Mouse (Mus musculus): ENCODE measurements around the gene Zdhhc20. TPM values are rescaled to one million over a fixed set of nuclear protein-coding genes. Genes with fewer than 3 reads are reported as not detected.
A peak's percentile ranks its signal among the peaks of the same experiment; 100 is the strongest.
"Not testable (repeated sequence)": the region's sequence is repeated elsewhere in the genome, so short reads cannot be mapped to it uniquely, and the experiment has no call there.

The Zdhhc20 gene
- total RNA-seq, 1 experiment from 2014 or later: 57.4 TPM

GRCm38 (mm10) chr14:57892961-57893360, 2.9 kb upstream of the Zdhhc20 start:
- DNase-seq: no peak

GRCm38 (mm10) chr14:57889541-57890010, 500 bp downstream of the Zdhhc20 start:
- peak; percentile 18 for DNase-seq

DNA sequence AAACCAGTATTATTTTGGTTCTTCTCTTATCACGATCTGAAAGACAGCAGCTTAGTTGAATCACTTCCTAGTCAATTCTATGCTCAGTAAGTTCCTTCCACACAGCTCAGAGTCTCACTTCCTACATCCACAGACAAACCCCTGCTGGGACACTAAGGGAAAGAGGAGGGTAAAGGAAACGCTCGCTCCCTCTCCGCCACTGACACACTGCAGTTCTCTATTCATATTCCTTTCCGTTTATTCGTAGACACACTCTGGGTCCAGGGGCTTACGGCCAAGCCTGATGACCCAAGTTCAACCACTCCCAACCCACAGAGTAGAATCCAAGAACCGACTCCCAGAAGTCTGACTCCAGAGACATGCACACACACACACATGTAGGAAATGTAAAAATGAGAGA, 2.9 kb downstream of the Zdhhc20 start:
- no peak for DNase-seq

- no peak for DNase-seq
Measured at GRCm38 (mm10) chr14:57886032-57886431, 4.0 kb downstream of the Zdhhc20 start.

DNA sequence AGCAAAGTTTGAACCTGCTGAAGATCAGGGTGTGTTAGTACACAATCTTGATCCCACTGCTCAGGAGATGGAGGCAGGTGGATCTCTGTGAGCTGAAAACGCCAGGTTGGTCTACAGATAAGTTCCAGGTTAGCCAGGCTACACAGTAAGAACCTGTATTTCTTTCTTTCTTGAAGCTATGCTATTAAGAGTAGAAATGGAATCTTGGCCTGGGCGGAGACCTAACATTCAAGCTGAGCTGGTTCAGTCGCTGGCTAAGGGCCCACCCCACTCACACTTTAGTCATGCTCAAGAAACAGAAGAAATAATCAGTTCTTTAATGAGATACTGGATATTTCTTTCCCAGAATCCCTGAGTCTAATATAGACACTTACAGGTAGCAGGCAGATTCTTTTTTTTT, 6.7 kb downstream of the Zdhhc20 start:
- no peak for DNase-seq

GRCm38 (mm10) chr14:57882720-57883119, 7.4 kb downstream of the Zdhhc20 start:
- DNase-seq: no peak

- peak; percentile 75 for DNase-seq
Measured at GRCm38 (mm10) chr14:57881793-57882192, 8.3 kb downstream of the Zdhhc20 start.

GRCm38 (mm10) chr14:57881074-57881473, 9.0 kb downstream of the Zdhhc20 start:
- DNase-seq: no peak

DNA sequence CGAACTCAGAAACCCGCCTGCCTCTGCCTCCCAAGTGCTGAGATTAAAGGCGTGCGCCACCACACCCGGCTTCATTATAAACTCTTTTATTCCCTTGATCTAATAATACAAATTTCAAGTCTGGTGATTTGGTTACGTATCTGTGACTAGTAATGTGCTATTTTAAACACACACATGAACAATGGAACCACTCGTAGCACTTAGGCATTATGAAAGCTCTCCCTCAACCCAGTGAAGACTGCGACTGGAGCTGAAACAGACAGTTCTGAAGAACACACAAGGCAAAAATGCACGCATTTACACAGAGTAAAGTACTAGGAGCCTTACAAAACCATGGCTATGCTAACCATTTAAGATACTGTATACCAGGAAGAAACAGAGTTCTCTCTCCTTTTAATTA, 12.2 kb downstream of the Zdhhc20 start:
- DNase-seq: no peak

- DNase-seq: no peak
Measured at GRCm38 (mm10) chr14:57866676-57867276, 23.3 kb downstream of the Zdhhc20 start.

DNA sequence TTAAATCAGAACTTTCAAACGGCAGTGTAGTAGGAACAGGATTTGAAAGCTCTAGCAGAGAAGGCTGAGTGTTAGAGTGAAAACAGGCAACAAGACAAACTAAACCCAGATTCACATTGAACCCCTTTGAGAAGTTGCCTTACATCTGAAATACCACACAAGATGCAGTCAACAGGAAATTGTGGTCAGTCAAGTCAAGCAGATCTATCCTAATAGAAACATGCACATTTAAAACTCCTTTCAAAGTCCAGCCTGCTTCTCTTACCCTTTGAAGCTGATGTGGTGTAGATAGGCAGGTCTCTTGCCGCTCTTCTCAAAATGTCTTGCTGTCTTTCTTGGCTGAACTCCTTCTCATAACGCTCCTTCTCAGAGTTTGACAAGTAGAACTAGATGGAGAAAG, 24.8 kb downstream of the Zdhhc20 start:
- no peak for DNase-seq

GRCm38 (mm10) chr14:57863129-57863528, 26.9 kb downstream of the Zdhhc20 start:
- no peak for DNase-seq

GRCm38 (mm10) chr14:57861987-57862412, 28.1 kb downstream of the Zdhhc20 start:
- DNase-seq: no peak

GRCm38 (mm10) chr14:57859520-57859919, 30.6 kb downstream of the Zdhhc20 start:
- DNase-seq: no peak

DNA sequence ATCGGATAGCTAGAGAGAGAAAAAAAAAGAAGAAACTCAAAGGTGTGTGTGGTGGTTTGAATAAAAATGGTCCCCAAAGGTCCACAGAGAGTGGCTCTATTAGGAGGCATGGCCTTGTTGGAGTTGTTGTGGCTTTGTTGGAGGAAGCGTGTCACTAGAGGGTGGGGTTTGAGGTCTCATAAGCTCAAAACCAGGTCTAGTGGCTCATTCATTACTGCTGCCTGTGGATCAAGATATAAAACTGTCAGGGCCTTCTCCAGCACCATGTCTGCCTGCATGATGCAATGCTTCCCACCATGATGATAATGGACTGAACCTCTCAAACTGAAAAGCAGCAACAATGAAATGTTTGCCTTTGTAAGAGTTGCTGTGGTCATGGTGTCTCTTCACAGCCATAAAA, 31.5 kb downstream of the Zdhhc20 start:
- no peak for DNase-seq

DNA sequence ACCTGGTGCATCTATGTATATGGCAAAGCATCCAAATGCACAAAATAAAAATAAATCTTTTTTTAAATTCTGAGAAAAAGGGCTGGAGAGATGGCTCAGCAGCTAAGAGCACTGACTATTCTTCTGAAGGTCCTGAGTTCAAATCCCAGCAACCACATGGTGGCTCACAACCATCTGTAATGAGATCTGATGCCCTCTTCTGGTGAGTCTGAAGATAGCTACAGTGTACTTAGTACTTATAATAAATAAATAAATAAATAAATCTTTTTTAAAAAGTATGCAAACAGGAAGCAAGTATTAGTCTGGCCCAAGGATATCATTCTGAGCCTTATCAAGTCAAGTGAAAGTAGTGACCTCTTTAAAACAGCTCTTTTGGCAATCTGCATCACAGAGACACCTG, 34.0 kb downstream of the Zdhhc20 start:
- DNase-seq: not testable (repeated sequence)

- no peak for DNase-seq
Measured at GRCm38 (mm10) chr14:57852961-57853360, 37.1 kb downstream of the Zdhhc20 start.

DNA sequence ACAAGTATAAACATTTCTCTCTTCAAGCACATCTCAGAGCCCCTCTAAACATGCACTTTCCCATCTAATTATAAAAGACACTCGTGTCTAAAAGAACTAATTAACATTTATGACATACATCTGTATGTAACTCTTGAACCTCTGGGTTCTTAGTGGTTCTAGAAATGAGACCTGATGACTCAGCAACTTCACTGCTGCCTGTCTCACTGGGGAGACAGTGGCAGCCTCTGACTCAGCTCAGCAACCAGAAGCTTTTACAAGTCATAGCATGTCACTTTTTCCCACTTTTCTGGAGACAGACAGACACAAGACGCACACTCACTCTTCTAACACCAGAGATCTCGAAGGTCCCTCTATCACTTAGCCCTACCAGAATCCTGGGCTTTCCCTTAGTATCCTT, 39.7 kb downstream of the Zdhhc20 start:
- peak; percentile 6 for DNase-seq

GRCm38 (mm10) chr14:57848646-57849045, 41.4 kb downstream of the Zdhhc20 start:
- no peak for DNase-seq

DNA sequence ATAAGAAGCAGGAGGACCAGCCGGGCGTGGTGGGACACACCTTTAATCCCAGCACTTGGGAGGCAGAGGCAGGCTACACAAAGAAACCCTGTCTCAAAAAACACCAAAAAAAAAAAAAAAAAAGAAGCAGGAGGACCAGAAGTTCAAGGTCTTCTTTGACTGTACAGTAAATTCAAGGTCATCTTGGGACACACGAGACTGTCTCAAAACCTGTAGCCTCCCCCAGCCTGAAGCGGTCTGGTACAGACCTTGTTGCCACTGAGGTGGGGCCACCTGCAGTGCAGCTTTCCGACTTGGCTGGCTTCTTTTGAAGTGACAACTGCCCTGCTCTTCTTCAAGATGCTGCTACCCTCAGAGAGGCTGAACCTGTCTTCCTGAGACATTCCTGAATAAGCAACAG, 42.0 kb downstream of the Zdhhc20 start:
- DNase-seq: not testable (repeated sequence)

DNA sequence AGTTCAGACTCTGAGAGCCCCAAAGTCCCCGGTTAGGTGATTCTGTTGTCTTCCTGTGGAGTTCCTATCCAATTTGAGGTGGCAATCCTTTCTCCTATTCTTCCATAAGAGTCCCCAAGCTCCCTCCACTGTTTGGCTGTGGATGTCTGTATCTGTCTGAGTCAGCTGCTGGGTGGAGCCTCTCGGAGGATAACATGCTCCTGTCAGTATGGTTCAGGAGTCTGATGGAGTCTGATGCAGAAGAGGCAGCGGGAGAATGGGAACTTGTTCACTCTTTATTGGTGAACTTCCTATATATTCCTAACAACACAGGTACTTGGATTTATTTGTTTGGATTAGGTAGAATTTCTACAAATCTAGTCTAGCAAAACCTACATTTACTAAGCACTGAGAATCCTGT, 45.5 kb downstream of the Zdhhc20 start:
- DNase-seq: no peak

DNA sequence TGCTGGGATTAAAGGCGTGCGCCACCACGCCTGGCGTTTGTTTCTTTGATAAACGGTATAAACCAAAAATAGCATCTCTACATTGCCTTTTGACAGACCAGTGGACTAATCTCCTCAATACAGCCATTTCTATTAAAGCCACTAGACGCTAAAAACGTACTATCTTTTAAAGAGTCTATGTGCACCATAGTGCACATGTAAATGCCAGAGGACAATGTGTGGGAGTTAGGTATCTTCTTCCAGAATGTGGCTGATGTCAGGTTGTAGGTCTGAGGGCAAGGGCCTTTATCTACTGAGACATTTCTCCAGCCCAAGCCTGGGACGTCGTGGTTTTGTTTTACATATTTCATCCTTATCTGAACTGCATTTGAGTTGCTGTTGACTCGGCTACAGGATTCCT, 54.9 kb downstream of the Zdhhc20 start:
- no peak for DNase-seq

GRCm38 (mm10) chr14:57833526-57833925, 56.5 kb downstream of the Zdhhc20 start:
- DNase-seq: no peak

- no peak for DNase-seq
Measured at GRCm38 (mm10) chr14:57827284-57827683, 62.8 kb downstream of the Zdhhc20 start.

All from adrenal gland, postnatal 25 days (tissue).